Mouse (Mus musculus): Measurements from ENCODE around the gene Slc24a1.

DNA sequence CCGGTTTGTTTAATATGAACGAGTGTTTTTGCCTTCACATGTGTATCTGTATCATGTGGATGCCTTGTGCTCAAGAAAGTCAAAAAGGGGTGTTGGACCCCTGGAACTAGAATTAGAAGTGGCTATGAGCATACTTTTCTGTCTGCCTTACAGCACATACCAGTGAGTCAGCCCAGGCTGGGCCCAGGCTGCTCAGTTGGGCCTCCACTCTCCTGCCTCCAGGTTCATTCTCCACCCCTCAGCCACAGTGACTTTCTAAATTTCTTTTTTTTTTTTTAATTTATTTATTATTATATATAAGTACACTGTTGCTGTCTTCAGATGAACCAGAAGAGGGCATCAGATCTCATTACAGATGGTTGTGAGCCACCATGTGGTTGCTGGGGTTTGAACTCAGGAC lies 11.6 kb downstream of the Slc24a1 start:
- TF ChIP-seq POLR2A (IDR thresholded peaks at IDR 0.05; ENCODE audit: low read depth, low read length) = no peak
- TF ChIP-seq CTCF (IDR thresholded peaks at IDR 0.05; ENCODE audit: borderline replicate concordance, insufficient read depth, low read length) = no peak

All from embryonic fibroblast, embryonic 13.5 days (primary cell).